Mouse (Mus musculus): ENCODE results near the gene Vmn1r65.
"Not testable (repeated sequence)": the region's sequence is repeated elsewhere in the genome, so short reads cannot be mapped to it uniquely, and the experiment has no call there.

The Vmn1r65 gene

DNA sequence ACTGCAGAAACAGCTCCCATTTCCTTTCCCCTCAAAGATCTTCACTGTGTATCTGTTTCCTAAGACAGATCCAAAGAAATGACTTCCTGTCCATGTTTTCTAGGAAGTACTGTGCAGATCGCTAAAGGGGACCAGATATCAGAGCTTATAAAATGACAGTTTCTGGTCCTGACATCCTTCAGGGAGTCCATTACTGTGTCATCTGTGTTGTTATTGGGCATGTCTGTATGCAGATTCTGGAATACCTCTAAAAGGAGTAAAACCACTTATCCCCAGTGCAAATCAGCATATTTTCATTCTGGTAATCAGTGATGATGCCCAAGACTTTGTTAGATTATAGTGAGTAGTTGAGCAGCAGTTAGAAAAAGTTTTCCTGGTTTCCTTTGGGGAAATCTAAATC, at the start of gene Vmn1r65:
TSS of gene Vmn1r65 (minus strand) at position 101 of the 400 bp plus-strand sequence.
- DNase-seq (ENCODE audit: low spot score) = no peak

DNA sequence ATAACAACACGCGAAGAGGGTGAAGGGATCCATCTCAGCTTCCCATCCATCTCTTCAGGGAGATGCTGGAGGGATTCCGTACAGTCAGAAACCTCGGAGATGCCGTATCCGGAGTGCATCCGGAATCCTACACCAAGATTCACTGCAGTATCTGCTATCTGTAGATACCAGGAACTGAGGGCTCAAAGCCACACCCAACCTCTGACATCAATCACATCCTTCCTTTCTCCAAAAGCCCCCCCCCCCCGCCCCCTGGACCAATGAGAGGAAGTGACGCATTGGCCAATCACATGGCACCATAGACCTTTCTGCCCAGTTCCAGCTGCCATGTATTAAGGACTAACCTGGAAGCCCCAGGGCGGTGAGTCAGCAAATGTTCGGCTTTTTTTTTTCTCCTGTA, 34.1 kb upstream of the Vmn1r65 start, which contains the start of gene Nlrp4c:
TSS of gene Nlrp4c (plus strand) at position 301 of the 400 bp plus-strand sequence.
- DNase-seq (ENCODE audit: low spot score) = no peak

- not testable (repeated sequence) for DNase-seq (ENCODE audit: low spot score)
Measured at GRCm38 (mm10) chr7:5982426-5982825, 28.4 kb downstream of the Vmn1r65 start.

DNA sequence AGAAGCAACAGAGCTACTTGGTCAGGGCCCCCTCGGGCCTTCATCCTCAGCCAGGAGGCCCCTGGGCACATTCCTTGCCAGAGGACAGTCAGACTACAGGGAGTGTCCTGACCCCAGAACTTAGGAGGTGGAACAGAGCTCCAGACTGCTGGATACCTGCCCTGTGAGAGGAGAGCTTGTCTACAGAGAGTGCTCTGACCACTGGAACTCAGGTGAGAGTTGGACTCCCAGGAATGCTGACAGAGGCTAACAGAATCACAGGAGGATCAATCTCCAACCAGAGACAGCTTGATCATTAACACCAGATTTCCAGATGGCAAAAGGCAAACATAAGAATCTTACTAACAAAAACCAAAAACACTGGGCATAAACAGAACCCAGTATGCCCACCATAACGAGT, 38.3 kb downstream of the Vmn1r65 start:
- DNase-seq (ENCODE audit: low spot score) = not testable (repeated sequence)
